15 mouse cellular contexts compared by ENCODE assay signal in the genomic region with DNA sequence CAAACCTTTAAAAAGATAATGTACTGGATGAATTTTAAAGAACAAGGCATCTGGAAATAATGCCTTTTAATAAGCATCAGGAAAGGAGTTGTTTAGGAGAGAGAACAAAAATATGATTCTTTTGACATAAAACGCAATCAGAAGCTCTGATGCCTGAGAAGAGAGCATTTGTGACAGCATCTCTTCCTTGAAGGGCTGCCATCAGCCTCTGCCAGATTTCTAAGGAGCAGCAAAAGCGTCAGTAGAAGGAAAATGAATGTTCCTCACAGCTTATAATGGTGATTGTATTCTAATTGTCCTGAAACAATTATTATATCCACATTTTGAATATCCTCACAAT.
DNase-seq lines count a peak whose midpoint lies in the region; ATAC-seq and TF ChIP-seq lines count a peak whose summit lies in the region.
"Had no signal": no experiment of that assay in that cellular context is flagged by ENCODE, and none has a peak within 500 bp of the region (broad histone marks: within the 10 kb centered on the region; RNA-seq: fewer than 3 reads in every experiment).

No protein-coding gene starts in this region.

- peak overlapping the region; percentile 85; the same call in 1 of the 2 replicates for H3K27ac ChIP-seq in cerebellum, adult 2 months (ENCODE audit: insufficient read depth, low read length)
- peak overlapping the region; percentile 35; the same call in 1 of the 2 replicates for H3K27ac ChIP-seq in cortical plate, adult 2 months (ENCODE audit: insufficient read depth, low read length)
- H3K27ac ChIP-seq in hindbrain, embryonic 11.5 days (ENCODE audit: low read depth, low read length): peak overlapping the region; percentile 71
- H3K27ac ChIP-seq in midbrain, embryonic 13.5 days: peak overlapping the region; percentile 97
- H3K27ac ChIP-seq: embryonic facial prominence, embryonic 10.5 days had no signal

- no peaks in the 10 kb centered on the region; the same call in 1 of the 2 replicates for H3K4me1 ChIP-seq in cerebellum, adult 2 months (ENCODE audit: control insufficient read depth, insufficient read depth, low read length)
- H3K4me1 ChIP-seq in cortical plate, adult 2 months (ENCODE audit: control insufficient read depth, insufficient read depth, low read length): peaks cover 4% of the 10 kb centered on the region
- no peaks in the 10 kb centered on the region for H3K4me1 ChIP-seq in hindbrain, embryonic 11.5 days (replicated peaks; ENCODE audit: control insufficient read depth, insufficient read depth, low read length)
- H3K4me1 ChIP-seq in midbrain, embryonic 13.5 days (replicated peaks): peaks cover 39% of the 10 kb centered on the region
- no peaks in the 10 kb centered on the region for H3K4me1 ChIP-seq in lung, adult 2 months (ENCODE audit: control insufficient read depth, insufficient read depth, low read length)
- H3K4me1 ChIP-seq: embryonic facial prominence, embryonic 10.5 days had no signal

- no peaks in the 10 kb centered on the region for H3K36me3 ChIP-seq in hindbrain, embryonic 11.5 days (ENCODE audit: control insufficient read depth, insufficient read depth, low read length)
- H3K36me3 ChIP-seq in midbrain, embryonic 13.5 days: no peaks in the 10 kb centered on the region
- H3K36me3 ChIP-seq: embryonic facial prominence, embryonic 10.5 days had no signal

- no peak for TF ChIP-seq CTCF in cerebellum, adult 2 months (IDR thresholded peaks at IDR 0.05; ENCODE audit: borderline replicate concordance, insufficient read depth, low read depth, low read length)
- TF ChIP-seq CTCF in cortical plate, adult 2 months (IDR thresholded peaks at IDR 0.05; ENCODE audit: extremely low read depth, insufficient read depth, low read length): no peak
- TF ChIP-seq CTCF in lung, adult 2 months (IDR thresholded peaks at IDR 0.05; ENCODE audit: insufficient read depth, low read length): no peak

- H3K4me3 ChIP-seq in cerebellum, adult 2 months (replicated peaks; ENCODE audit: insufficient read depth, low read depth, low read length): no peak overlapping the region
- H3K4me3 ChIP-seq in cortical plate, adult 2 months (ENCODE audit: insufficient read depth, low read length): no peak overlapping the region
- no peak overlapping the region for H3K4me3 ChIP-seq in hindbrain, embryonic 11.5 days (ENCODE audit: low read depth, low read length)
- H3K4me3 ChIP-seq in midbrain, embryonic 13.5 days (replicated peaks): peak overlapping the region; percentile 18; the same call in 1 of the 2 replicates
- no peak overlapping the region for H3K4me3 ChIP-seq in lung, adult 2 months (replicated peaks; ENCODE audit: extremely low read depth, low read depth, low read length)
- H3K4me3 ChIP-seq: embryonic facial prominence, embryonic 10.5 days had no signal

- no peaks in the 10 kb centered on the region for H3K27me3 ChIP-seq in cerebellum, adult 2 months (ENCODE audit: control insufficient read depth, insufficient read depth, low read length)
- no peaks in the 10 kb centered on the region for H3K27me3 ChIP-seq in hindbrain, embryonic 11.5 days (ENCODE audit: control insufficient read depth, insufficient read depth, low read length)
- H3K27me3 ChIP-seq in midbrain, embryonic 13.5 days: no peaks in the 10 kb centered on the region

- no peak overlapping the region for H3K4me2 ChIP-seq in hindbrain, embryonic 11.5 days (replicated peaks; ENCODE audit: low read depth, low read length)
- H3K4me2 ChIP-seq in midbrain, embryonic 13.5 days (replicated peaks): peak overlapping the region; percentile 48
- H3K4me2 ChIP-seq: heart, embryonic 11.5 days; lung, embryonic 14.5 days had no signal

- no peak for ATAC-seq in hindbrain, embryonic 11.5 days (ENCODE audit: low FRiP score)
- 0 out of 2 replicates have a peak, but pooled peaks have one; percentile 5 for ATAC-seq in midbrain, embryonic 13.5 days

- H3K9me3 ChIP-seq in hindbrain, embryonic 11.5 days (ENCODE audit: control insufficient read depth, low read length): no peaks in the 10 kb centered on the region
- H3K9me3 ChIP-seq in midbrain, embryonic 13.5 days: no peaks in the 10 kb centered on the region
- H3K9me3 ChIP-seq: embryonic facial prominence, embryonic 10.5 days had no signal

- H3K9ac ChIP-seq in hindbrain, embryonic 11.5 days (ENCODE audit: low read depth, low read length): no peak overlapping the region
- peak overlapping the region; percentile 62 for H3K9ac ChIP-seq in midbrain, embryonic 13.5 days (replicated peaks)
- H3K9ac ChIP-seq: lung, embryonic 14.5 days had no signal

- peak in 1 of 2 experiments; percentile 51 for DNase-seq in cerebellum, adult 2 months
- no peak for DNase-seq in cerebellum, adult 11 months
- DNase-seq in hindbrain, embryonic 11.5 days (ENCODE audit: low spot score): no peak
- no peak for DNase-seq in lung, adult 18-20 months
- DNase-seq in ovary, postnatal 10 days (ENCODE audit: low spot score): no peak
- DNase-seq in lung, adult 2 months: no peak
- DNase-seq: gastrocnemius, postnatal 14 days; heart, postnatal 4 days; kidney, adult 18-20 months; kidney, postnatal 25 days; lung, embryonic 14.5 days had no signal

- TF ChIP-seq POLR2A in cerebellum, adult 2 months (IDR thresholded peaks at IDR 0.05; ENCODE audit: borderline replicate concordance, insufficient read depth, low read length): no peak
- no peak for TF ChIP-seq POLR2A in cortical plate, adult 2 months (IDR thresholded peaks at IDR 0.05; ENCODE audit: extremely low read depth, insufficient read depth, low read length)
- no peak for TF ChIP-seq POLR2A in lung, adult 2 months (IDR thresholded peaks at IDR 0.05; ENCODE audit: borderline replicate concordance, extremely low read depth, low read depth, low read length)

- 3% methylated on average over 2 of the region's 2 CpGs for WGBS in cerebellum, adult 2 months
- WGBS in hindbrain, embryonic 11.5 days: 71% methylated on average over 2 of the region's 2 CpGs
- 19% methylated on average over 2 of the region's 2 CpGs for whole genome bisulfite sequencing in midbrain, embryonic 13.5 days
- WGBS in lung, adult 2 months: 63% methylated on average over 2 of the region's 2 CpGs

Comparison
In these comparisons a context has a peak if more than half of its experiments do, and no peak if none do; other contexts are left out.
1. H3K27ac ChIP-seq: peak in every context shown above with its lines; median percentile 97 in midbrain, embryonic 13.5 days; 85 in cerebellum, adult 2 months; 71 in hindbrain, embryonic 11.5 days; 35 in cortical plate, adult 2 months.